Mouse (Mus musculus) midbrain, embryonic 14.5 days (tissue): ENCODE results near the gene Iqgap1. TPM values are rescaled to one million over a fixed set of nuclear protein-coding genes. Genes with fewer than 3 reads are reported as not detected.
"Not testable (repeated sequence)": the region's sequence is repeated elsewhere in the genome, so short reads cannot be mapped to it uniquely, and the experiment has no call there.

Experiments
- ATAC-seq: fragments of 200-750 bp; cut with Nextera tagmentation; 2 replicates; pipeline ENCODE4 v1.8.0; 2017; ENCODE audit warnings: moderate number of reproducible peaks, moderate library complexity; ENCODE audit not compliant: low FRiP score, low TSS enrichment
- DNase-seq: peaks from one replicate; pipeline ENCODE4 v3.0.0-alpha.2; 2015
- H3K27ac ChIP-seq: fragments of 300-500 bp; sonication (generic); replicated peaks from 2 replicates; pipeline ENCODE4 v1.5.1; 2014; ENCODE audit warnings: mild to moderate bottlenecking, low read depth, low read length, moderate library complexity
- H3K27me3 ChIP-seq: fragments of 300-500 bp; sonication (generic); 2 replicates; pipeline ENCODE4 v1.6.1; 2014; ENCODE audit warnings: low read length, control low read depth, mixed read lengths; ENCODE audit not compliant: control insufficient read depth, insufficient read depth
- H3K36me3 ChIP-seq: fragments of 300-500 bp; sonication (generic); 2 replicates; pipeline ENCODE4 v1.6.1; 2014; ENCODE audit warnings: low read length, control low read depth; ENCODE audit not compliant: control insufficient read depth, insufficient read depth
- H3K4me1 ChIP-seq: fragments of 300-500 bp; sonication (generic); 2 replicates; pipeline ENCODE4 v1.6.1; 2014; ENCODE audit warnings: mild to moderate bottlenecking, antibody characterized with exemption, low read length, control low read depth; ENCODE audit not compliant: control insufficient read depth, insufficient read depth
- H3K4me2 ChIP-seq: fragments of 300-500 bp; sonication (generic); 2 replicates; pipeline ENCODE4 v1.6.1; 2014; ENCODE audit warnings: mild to moderate bottlenecking, low read length, moderate library complexity
- H3K4me3 ChIP-seq: fragments of 300-500 bp; sonication (generic); replicated peaks from 2 replicates; pipeline ENCODE4 v1.5.1; 2014; ENCODE audit warnings: low read depth, low read length
- H3K9ac ChIP-seq: fragments of 300-500 bp; sonication (generic); replicated peaks from 2 replicates; pipeline ENCODE4 v1.6.1; 2014; ENCODE audit warnings: mild to moderate bottlenecking, low read length, moderate library complexity
- H3K9me3 ChIP-seq: fragments of 300-500 bp; sonication (generic); 2 replicates; pipeline ENCODE4 v1.6.1; 2016; ENCODE audit warnings: low read length, control low read depth, mixed read lengths; ENCODE audit not compliant: control insufficient read depth
- WGBS: fragments of 180-500 bp; shearing (Covaris S2); extraction: QIAGEN DNeasy Blood & Tissue Kit; methylation state at CpG from one replicate; pipeline ENCODE4 v1.1.7; 2014; 5-methylcytosine and 5-hydroxymethylcytosine counted together
- polyA plus RNA-seq: library from polyadenylated mRNA; unstranded; fragments of >200 nt; fragmentation: Nextera tagmentation; extraction: Ambion mirVana; gene quantifications from 2 replicates; pipeline ENCODE4 v1.2.1, GENCODE M21; 2014

Gene Iqgap1
- polyA plus RNA-seq, 1 experiment from 2014 or later: 22.3 TPM

- H3K36me3 ChIP-seq: peaks cover 64% of the 10 kb centered on the region
- 93% methylated on average over 10 of the region's 10 CpGs for WGBS
- ATAC-seq, H3K27me3 ChIP-seq, H3K4me2 ChIP-seq, H3K9me3 ChIP-seq, H3K27ac ChIP-seq, H3K4me3 ChIP-seq, DNase-seq, H3K9ac ChIP-seq: not testable (repeated sequence)
- H3K4me1 ChIP-seq: peaks cover 19% of the 10 kb centered on the region
Observed at GRCm38 (mm10) chr7:80749109-80749508, 76.7 kb downstream of the Iqgap1 start.

- no peak overlapping the region for H3K9ac ChIP-seq
- H3K27ac ChIP-seq: no peak overlapping the region
- ATAC-seq: no peak
- no peak overlapping the region for H3K4me2 ChIP-seq
- no peak for DNase-seq
- H3K4me3 ChIP-seq: no peak overlapping the region
- peaks cover 19% of the 10 kb centered on the region for H3K4me1 ChIP-seq
- H3K9me3 ChIP-seq: no peaks in the 10 kb centered on the region
- H3K27me3 ChIP-seq: no peaks in the 10 kb centered on the region
- 69% methylated on average over 7 of the region's 7 CpGs for WGBS
- peaks cover 63% of the 10 kb centered on the region for H3K36me3 ChIP-seq
Observed at GRCm38 (mm10) chr7:80747371-80747770, 78.4 kb downstream of the Iqgap1 start.

GRCm38 (mm10) chr7:80746166-80746761 lies 79.5 kb downstream of the Iqgap1 start:
- peak overlapping the region; percentile 29; the same call in 1 of the 2 replicates for H3K9ac ChIP-seq
- DNase-seq: peak; percentile 45
- peaks cover 19% of the 10 kb centered on the region for H3K4me1 ChIP-seq
- no peaks in the 10 kb centered on the region for H3K27me3 ChIP-seq
- H3K9me3 ChIP-seq: no peaks in the 10 kb centered on the region
- peaks cover 63% of the 10 kb centered on the region for H3K36me3 ChIP-seq
- H3K4me3 ChIP-seq: no peak overlapping the region
- H3K27ac ChIP-seq: peak overlapping the region; percentile 52
- no peak overlapping the region for H3K4me2 ChIP-seq
- 4% methylated on average over 5 of the region's 5 CpGs for WGBS
- ATAC-seq: peak; percentile 70; the same call in 1 of the 2 replicates

GRCm38 (mm10) chr7:80745746-80746145 lies 80.0 kb downstream of the Iqgap1 start:
- no peak overlapping the region for H3K4me2 ChIP-seq
- H3K27me3 ChIP-seq: no peaks in the 10 kb centered on the region
- WGBS: 3% methylated on average over 3 of the region's 3 CpGs
- no peak overlapping the region for H3K9ac ChIP-seq
- ATAC-seq (no peak), DNase-seq (peak; percentile 39)
- H3K4me3 ChIP-seq: no peak overlapping the region
- H3K9me3 ChIP-seq: no peaks in the 10 kb centered on the region
- H3K27ac ChIP-seq: peak overlapping the region; percentile 52
- H3K36me3 ChIP-seq: peaks cover 60% of the 10 kb centered on the region
- peaks cover 19% of the 10 kb centered on the region for H3K4me1 ChIP-seq

GRCm38 (mm10) chr7:80745250-80745649 lies 80.5 kb downstream of the Iqgap1 start:
- Histone ChIP-seq H3K27ac (peak overlapping the region; percentile 52), H3K9ac (no peak overlapping the region; the same call in 1 of the 2 replicates)

GRCm38 (mm10) chr7:80743920-80744630 lies 81.7 kb downstream of the Iqgap1 start:
- Histone ChIP-seq H3K36me3 (peaks cover 52% of the 10 kb centered on the region), H3K4me3 (no peak overlapping the region), H3K4me2 (no peak overlapping the region), H3K9ac (no peak overlapping the region), H3K27ac (no peak overlapping the region), H3K9me3 (no peaks in the 10 kb centered on the region), H3K27me3 (no peaks in the 10 kb centered on the region), H3K4me1 (peaks cover 19% of the 10 kb centered on the region)
- 78% methylated on average over 9 of the region's 9 CpGs for WGBS
- ATAC-seq: no peak
- no peak for DNase-seq

More at GRCm38 (mm10) chr7:80745250-80745649, 80.5 kb downstream of the Iqgap1 start:
- H3K4me3 ChIP-seq: no peak overlapping the region
- 6% methylated on average over 9 of the region's 9 CpGs for WGBS
- H3K27me3 ChIP-seq: no peaks in the 10 kb centered on the region
- no peak overlapping the region for H3K4me2 ChIP-seq
- no peak for ATAC-seq
- peak; percentile 53 for DNase-seq
- H3K4me1 ChIP-seq: peaks cover 19% of the 10 kb centered on the region
- H3K36me3 ChIP-seq: peaks cover 55% of the 10 kb centered on the region
- no peaks in the 10 kb centered on the region for H3K9me3 ChIP-seq

GRCm38 (mm10) chr7:80742671-80743070 lies 83.1 kb downstream of the Iqgap1 start:
- H3K27ac ChIP-seq: no peak overlapping the region
- H3K9ac ChIP-seq: no peak overlapping the region
- peaks cover 53% of the 10 kb centered on the region for H3K36me3 ChIP-seq
- no peak for DNase-seq
- no peak overlapping the region for H3K4me3 ChIP-seq
- ATAC-seq: no peak
- peaks cover 19% of the 10 kb centered on the region for H3K4me1 ChIP-seq
- WGBS: 94% methylated on average over 3 of the region's 3 CpGs
- H3K9me3 ChIP-seq: no peaks in the 10 kb centered on the region
- no peaks in the 10 kb centered on the region for H3K27me3 ChIP-seq
- H3K4me2 ChIP-seq: no peak overlapping the region

GRCm38 (mm10) chr7:80740954-80741353 lies 84.8 kb downstream of the Iqgap1 start:
- ATAC-seq: no peak
- WGBS: 34% methylated on average over 7 of the region's 7 CpGs
- Histone ChIP-seq H3K4me3 (no peak overlapping the region), H3K27ac (no peak overlapping the region), H3K4me1 (peaks cover 11% of the 10 kb centered on the region; the same call in 1 of the 2 replicates), H3K27me3 (no peaks in the 10 kb centered on the region), H3K36me3 (peaks cover 61% of the 10 kb centered on the region), H3K9me3 (no peaks in the 10 kb centered on the region), H3K4me2 (no peak overlapping the region), H3K9ac (no peak overlapping the region)
- peak; percentile 80 for DNase-seq

GRCm38 (mm10) chr7:80736199-80736598 lies 89.6 kb downstream of the Iqgap1 start:
- Histone ChIP-seq H3K27ac (no peak overlapping the region), H3K9ac (no peak overlapping the region), H3K4me3 (no peak overlapping the region), H3K9me3 (no peaks in the 10 kb centered on the region), H3K4me1 (no peaks in the 10 kb centered on the region), H3K4me2 (no peak overlapping the region), H3K36me3 (peaks cover 70% of the 10 kb centered on the region), H3K27me3 (no peaks in the 10 kb centered on the region)
- no peak for DNase-seq
- no peak for ATAC-seq
- WGBS: 88% methylated on average over 10 of the region's 10 CpGs
